In the genomic region with DNA sequence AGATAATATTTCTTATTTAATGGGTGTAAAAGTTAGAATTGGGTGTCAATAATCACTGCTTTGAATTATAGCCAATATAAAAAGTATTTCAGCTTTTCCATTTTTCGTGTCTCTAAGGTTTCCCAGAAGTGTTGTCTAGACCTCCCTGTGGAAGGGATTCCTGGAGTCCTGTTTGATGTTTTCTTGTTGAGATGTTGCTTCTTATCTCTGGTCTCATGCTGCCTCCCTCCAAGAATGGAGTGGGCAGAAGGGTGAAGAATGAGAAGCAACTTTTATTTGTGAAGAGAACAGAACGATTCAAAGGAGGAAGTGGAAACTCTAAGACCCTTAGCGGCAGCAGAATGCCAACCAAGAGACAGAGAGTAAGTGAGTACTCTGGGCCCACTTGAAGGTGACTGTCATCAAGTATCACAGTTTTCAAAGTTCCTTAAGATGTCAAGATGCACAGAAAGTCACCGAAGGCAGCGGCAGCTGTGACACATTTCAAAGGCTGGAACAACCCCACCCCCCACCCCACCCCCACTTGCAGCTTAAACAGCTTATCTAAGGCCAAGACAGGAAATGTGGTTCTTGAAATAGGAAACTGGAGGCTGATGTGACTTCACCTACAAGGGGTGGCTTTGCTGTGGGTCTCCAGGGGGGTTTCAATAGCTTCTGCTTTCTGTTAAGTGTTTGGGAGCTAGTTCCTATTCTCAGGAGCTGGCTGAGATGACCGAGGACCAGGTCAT, we compare ENCODE assay signal across 10 mouse cellular contexts.
DNase-seq lines count a peak whose midpoint lies in the region; ATAC-seq and TF ChIP-seq lines count a peak whose summit lies in the region.
"Had no signal": no experiment of that assay in that cellular context is flagged by ENCODE, and none has a peak within 500 bp of the region (broad histone marks: within the 10 kb centered on the region; RNA-seq: fewer than 3 reads in every experiment).

No protein-coding gene starts in this region.

- H3K36me3 ChIP-seq in lung, embryonic 14.5 days (ENCODE audit: insufficient read depth), result no peaks in the 10 kb centered on the region
- no peaks in the 10 kb centered on the region for H3K36me3 ChIP-seq in heart, embryonic 12.5 days
- no peaks in the 10 kb centered on the region for H3K36me3 ChIP-seq in forebrain, embryonic 13.5 days (ENCODE audit: poor library complexity, severe bottlenecking)
- no peaks in the 10 kb centered on the region for H3K36me3 ChIP-seq in neural tube, embryonic 15.5 days
- H3K36me3 ChIP-seq: embryonic facial prominence, embryonic 12.5 days had no signal

- H3K9me3 ChIP-seq in lung, embryonic 14.5 days (ENCODE audit: low read depth, low read length), result no peaks in the 10 kb centered on the region
- H3K9me3 ChIP-seq in heart, embryonic 12.5 days (replicated peaks), result no peaks in the 10 kb centered on the region
- H3K9me3 ChIP-seq in forebrain, embryonic 13.5 days (replicated peaks), result no peaks in the 10 kb centered on the region
- H3K9me3 ChIP-seq in neural tube, embryonic 15.5 days (replicated peaks), result no peaks in the 10 kb centered on the region
- H3K9me3 ChIP-seq: embryonic facial prominence, embryonic 12.5 days had no signal

- H3K27me3 ChIP-seq in lung, embryonic 14.5 days (ENCODE audit: insufficient read depth, low read length), result no peaks in the 10 kb centered on the region
- no peaks in the 10 kb centered on the region for H3K27me3 ChIP-seq in heart, embryonic 12.5 days (replicated peaks)
- H3K27me3 ChIP-seq in forebrain, embryonic 13.5 days, result no peaks in the 10 kb centered on the region
- H3K27me3 ChIP-seq in neural tube, embryonic 15.5 days (replicated peaks), result no peaks in the 10 kb centered on the region
- H3K27me3 ChIP-seq: embryonic facial prominence, embryonic 12.5 days had no signal

- WGBS in lung, embryonic 14.5 days, result 39% methylated on average over 6 of the region's 6 CpGs
- 20% methylated on average over 6 of the region's 6 CpGs for WGBS in heart, embryonic 12.5 days
- 72% methylated on average over 6 of the region's 6 CpGs for WGBS in forebrain, embryonic 13.5 days
- WGBS in neural tube, embryonic 15.5 days, result 79% methylated on average over 6 of the region's 6 CpGs

- H3K27ac ChIP-seq in lung, embryonic 14.5 days (ENCODE audit: low read depth), result no peak overlapping the region
- peak overlapping the region; percentile 27; the same call in 1 of the 2 replicates for H3K27ac ChIP-seq in heart, embryonic 12.5 days (ENCODE audit: poor library complexity, severe bottlenecking)
- no peak overlapping the region for H3K27ac ChIP-seq in forebrain, embryonic 13.5 days
- no peak overlapping the region for H3K27ac ChIP-seq in neural tube, embryonic 15.5 days (replicated peaks)
- H3K27ac ChIP-seq: embryonic facial prominence, embryonic 12.5 days had no signal

- H3K4me1 ChIP-seq in lung, embryonic 14.5 days (ENCODE audit: insufficient read depth), result 0 out of 2 replicates have a peak, but pooled peaks cover 3% of the 10 kb centered on the region
- H3K4me1 ChIP-seq in heart, embryonic 12.5 days (replicated peaks), result peaks cover 10% of the 10 kb centered on the region
- no peaks in the 10 kb centered on the region for H3K4me1 ChIP-seq in forebrain, embryonic 13.5 days
- H3K4me1 ChIP-seq in neural tube, embryonic 15.5 days, result no peaks in the 10 kb centered on the region
- H3K4me1 ChIP-seq: embryonic facial prominence, embryonic 12.5 days had no signal

- TF ChIP-seq CTCF in lung, embryonic 14.5 days (IDR thresholded peaks at IDR 0.05; ENCODE audit: low read depth), result no peak

- H3K4me3 ChIP-seq in lung, embryonic 14.5 days (ENCODE audit: low read depth, low read length), result no peak overlapping the region
- no peak overlapping the region for H3K4me3 ChIP-seq in heart, embryonic 12.5 days
- no peak overlapping the region for H3K4me3 ChIP-seq in forebrain, embryonic 13.5 days
- no peak overlapping the region for H3K4me3 ChIP-seq in neural tube, embryonic 15.5 days (replicated peaks)
- H3K4me3 ChIP-seq: embryonic facial prominence, embryonic 12.5 days had no signal

- ATAC-seq in lung, embryonic 14.5 days (ENCODE audit: insufficient read depth), result no peak; the same call in 1 of the 2 replicates
- no peak for ATAC-seq in heart, embryonic 12.5 days (ENCODE audit: insufficient number of reproducible peaks, low FRiP score)
- ATAC-seq in megakaryocyte-erythroid progenitor cell, adult 5-6 weeks (replicated peaks; ENCODE audit: low FRiP score, low TSS enrichment, poor library complexity, severe bottlenecking), result peak; percentile 50
- no peak for ATAC-seq in forebrain, embryonic 13.5 days
- no peak for ATAC-seq in neural tube, embryonic 15.5 days (ENCODE audit: low FRiP score)
- ATAC-seq: hindbrain, embryonic 16.5 days had no signal

- H3K9ac ChIP-seq in lung, embryonic 14.5 days, result no peak overlapping the region
- H3K9ac ChIP-seq in heart, embryonic 12.5 days, result no peak overlapping the region
- no peak overlapping the region for H3K9ac ChIP-seq in forebrain, embryonic 13.5 days
- H3K9ac ChIP-seq in neural tube, embryonic 15.5 days (replicated peaks), result no peak overlapping the region
- H3K9ac ChIP-seq: embryonic facial prominence, embryonic 12.5 days had no signal

- DNase-seq in lung, embryonic 14.5 days, result peak; percentile 11
- no peak for DNase-seq in lung, adult 18-20 months
- DNase-seq in thymus, postnatal 4 days, result peak; percentile 65
- no peak for DNase-seq in urinary bladder, postnatal 25 days (ENCODE audit: low spot score)

- H3K4me2 ChIP-seq in lung, embryonic 14.5 days, result no peak overlapping the region
- H3K4me2 ChIP-seq in heart, embryonic 12.5 days, result peak overlapping the region; percentile 18; the same call in 1 of the 2 replicates
- no peak overlapping the region for H3K4me2 ChIP-seq in forebrain, embryonic 13.5 days
- H3K4me2 ChIP-seq in neural tube, embryonic 15.5 days, result no peak overlapping the region
- H3K4me2 ChIP-seq: embryonic facial prominence, embryonic 12.5 days had no signal

Comparison
In these comparisons a context has a peak if more than half of its experiments do, and no peak if none do; other contexts are left out.
1. DNase-seq: peak in lung, embryonic 14.5 days (single experiment) and thymus, postnatal 4 days (single experiment); none in lung, adult 18-20 months (0 of 2) and urinary bladder, postnatal 25 days (single experiment).